Mouse (Mus musculus): ENCODE results near the gene Mgea5. TPM values are rescaled to one million over a fixed set of nuclear protein-coding genes. Genes with fewer than 3 reads are reported as not detected.

Gene Mgea5
- polyA plus RNA-seq, 1 experiment: 27.1 TPM

GRCm38 (mm10) chr19:45743619-45744018, 40.0 kb downstream of the Mgea5 start:
- Histone ChIP-seq H3K4me3 (no peak overlapping the region), H3K36me3 (ENCODE audit: control insufficient read depth, insufficient read depth) (no peaks in the 10 kb centered on the region), H3K4me2 (ENCODE audit: low read depth) (no peak overlapping the region), H3K79me2 (ENCODE audit: control insufficient read depth, insufficient read depth) (no peaks in the 10 kb centered on the region), H3ac (ENCODE audit: control insufficient read depth, insufficient read length) (no peak overlapping the region), H3K27me3 (ENCODE audit: control insufficient read depth, insufficient read depth, insufficient read length) (peaks cover 39% of the 10 kb centered on the region)
- TF ChIP-seq POLR2AphosphoS2 (IDR thresholded peaks at IDR 0.05; ENCODE audit: insufficient read length, low read depth): no peak
- TF ChIP-seq MYOG (IDR thresholded peaks at IDR 0.05; ENCODE audit: control insufficient read depth in 1 of 3, insufficient read depth in 1 of 3, insufficient read length in 2 of 3, low read depth in 2 of 3): no peak
- TF ChIP-seq E2F4 (IDR thresholded peaks at IDR 0.05; ENCODE audit: insufficient read depth): no peak
- no peak for TF ChIP-seq MYOD1 (IDR thresholded peaks at IDR 0.05; ENCODE audit: control insufficient read depth in 1 of 3, insufficient read length in 2 of 3, low read depth in 2 of 3)
- no peak for TF ChIP-seq USF1 (IDR thresholded peaks at IDR 0.05; ENCODE audit: low read depth)
- no peak for TF ChIP-seq POLR2A (IDR thresholded peaks at IDR 0.05; ENCODE audit: insufficient read length, low read depth)
- no peak for TF ChIP-seq MAX (IDR thresholded peaks at IDR 0.05; ENCODE audit: low read depth)
- TF ChIP-seq TCF12 (IDR thresholded peaks at IDR 0.05; ENCODE audit: insufficient read depth, poor library complexity, severe bottlenecking): no peak
- TF ChIP-seq REST (IDR thresholded peaks at IDR 0.05; ENCODE audit: insufficient read depth, insufficient read length): no peak
- no peak for TF ChIP-seq TCF3 (IDR thresholded peaks at IDR 0.05; ENCODE audit: insufficient read length, low read depth)
- no peak for TF ChIP-seq CEBPB (IDR thresholded peaks at IDR 0.05; ENCODE audit: insufficient read depth, poor library complexity, severe bottlenecking)

GRCm38 (mm10) chr19:45742984-45743575, 40.6 kb downstream of the Mgea5 start:
- Histone ChIP-seq H3K4me3 (no peak overlapping the region), H3K36me3 (ENCODE audit: control insufficient read depth, insufficient read depth) (no peaks in the 10 kb centered on the region), H3ac (ENCODE audit: control insufficient read depth, insufficient read length) (no peak overlapping the region), H3K27me3 (ENCODE audit: control insufficient read depth, insufficient read depth, insufficient read length) (peaks cover 40% of the 10 kb centered on the region), H3K79me2 (ENCODE audit: control insufficient read depth, insufficient read depth) (no peaks in the 10 kb centered on the region), H3K4me2 (ENCODE audit: low read depth) (no peak overlapping the region)
- TF ChIP-seq MYOG (IDR thresholded peaks at IDR 0.05; ENCODE audit: control insufficient read depth in 1 of 3, insufficient read depth in 1 of 3, insufficient read length in 2 of 3, low read depth in 2 of 3): no peak
- no peak for TF ChIP-seq POLR2A (IDR thresholded peaks at IDR 0.05; ENCODE audit: insufficient read length, low read depth)
- no peak for TF ChIP-seq TCF3 (IDR thresholded peaks at IDR 0.05; ENCODE audit: insufficient read length, low read depth)
- no peak for TF ChIP-seq CEBPB (IDR thresholded peaks at IDR 0.05; ENCODE audit: insufficient read depth, poor library complexity, severe bottlenecking)
- no peak for TF ChIP-seq POLR2AphosphoS2 (IDR thresholded peaks at IDR 0.05; ENCODE audit: insufficient read length, low read depth)
- no peak for TF ChIP-seq USF1 (IDR thresholded peaks at IDR 0.05; ENCODE audit: low read depth)

- TF ChIP-seq SRF (IDR thresholded peaks at IDR 0.05; ENCODE audit: control insufficient read depth, insufficient read length, low read depth) (no peak), POLR2A (IDR thresholded peaks at IDR 0.05; ENCODE audit: insufficient read length, low read depth) (no peak), POLR2AphosphoS2 (IDR thresholded peaks at IDR 0.05; ENCODE audit: insufficient read length, low read depth) (no peak), TCF12 (IDR thresholded peaks at IDR 0.05; ENCODE audit: insufficient read depth, poor library complexity, severe bottlenecking) (no peak), MYOD1 (IDR thresholded peaks at IDR 0.05; ENCODE audit: control insufficient read depth in 1 of 3, insufficient read length in 2 of 3, low read depth in 2 of 3) (no peak), MYOG (IDR thresholded peaks at IDR 0.05; ENCODE audit: control insufficient read depth in 1 of 3, insufficient read depth in 1 of 3, insufficient read length in 2 of 3, low read depth in 2 of 3) (no peak), E2F4 (IDR thresholded peaks at IDR 0.05; ENCODE audit: insufficient read depth) (no peak), CEBPB (IDR thresholded peaks at IDR 0.05; ENCODE audit: insufficient read depth, poor library complexity, severe bottlenecking) (no peak)
- no peaks in the 10 kb centered on the region for H3K79me2 ChIP-seq (ENCODE audit: control insufficient read depth, insufficient read depth)
- H3K4me2 ChIP-seq (ENCODE audit: low read depth): no peak within 1 kb of the TSS
- peaks cover 46% of the 10 kb centered on the region for H3K27me3 ChIP-seq (ENCODE audit: control insufficient read depth, insufficient read depth, insufficient read length)
- H3ac ChIP-seq (ENCODE audit: control insufficient read depth, insufficient read length): no peak within 1 kb of the TSS
- no peak within 1 kb of the TSS for H3K4me3 ChIP-seq
- H3K36me3 ChIP-seq (ENCODE audit: control insufficient read depth, insufficient read depth): no peaks in the 10 kb centered on the region
Observed at GRCm38 (mm10) chr19:45742218-45742983, 41.2 kb downstream of the Mgea5 start, which contains the start of gene Fgf8. TSS of gene Fgf8 (minus strand) at chr19:45742915.

- no peaks in the 10 kb centered on the region for H3K79me2 ChIP-seq (ENCODE audit: control insufficient read depth, insufficient read depth)
- H3K36me3 ChIP-seq (ENCODE audit: control insufficient read depth, insufficient read depth): no peaks in the 10 kb centered on the region
- no peak for TF ChIP-seq REST (IDR thresholded peaks at IDR 0.05; ENCODE audit: insufficient read depth, insufficient read length)
- no peak for TF ChIP-seq USF1 (IDR thresholded peaks at IDR 0.05; ENCODE audit: low read depth)
- TF ChIP-seq MAX (IDR thresholded peaks at IDR 0.05; ENCODE audit: low read depth): no peak
- TF ChIP-seq MYOG (IDR thresholded peaks at IDR 0.05; ENCODE audit: control insufficient read depth in 1 of 3, insufficient read depth in 1 of 3, insufficient read length in 2 of 3, low read depth in 2 of 3): no peak
- peaks cover 53% of the 10 kb centered on the region for H3K27me3 ChIP-seq (ENCODE audit: control insufficient read depth, insufficient read depth, insufficient read length)
- no peak overlapping the region for H3K4me3 ChIP-seq
- H3ac ChIP-seq (ENCODE audit: control insufficient read depth, insufficient read length): no peak overlapping the region
- H3K4me2 ChIP-seq (ENCODE audit: low read depth): no peak overlapping the region
Observed at GRCm38 (mm10) chr19:45741431-45742217, 42.0 kb downstream of the Mgea5 start.
